Mouse (Mus musculus) neural tube, embryonic 14.5 days (tissue): ENCODE results near the gene Nap1l4. TPM values are rescaled to one million over a fixed set of nuclear protein-coding genes. Genes with fewer than 3 reads are reported as not detected.
"Not testable (repeated sequence)": the region's sequence is repeated elsewhere in the genome, so short reads cannot be mapped to it uniquely, and the experiment has no call there.

Experiments used
- ATAC-seq: fragments of 200-750 bp; cut with Nextera tagmentation; 2 replicates; pipeline ENCODE4 v1.8.0; 2017; ENCODE audit warnings: low read depth, mild to moderate bottlenecking, moderate TSS enrichment, moderate library complexity
- H3K27ac ChIP-seq: fragments of 300-500 bp; sonication (generic); 2 replicates; pipeline ENCODE4 v1.5.1; 2014; ENCODE audit warnings: low read depth, mild to moderate bottlenecking, control low read depth, low read length, moderate library complexity, mixed read lengths
- H3K27me3 ChIP-seq: fragments of 300-500 bp; sonication (generic); 2 replicates; pipeline ENCODE4 v1.6.1; 2014; ENCODE audit warnings: low read length; ENCODE audit not compliant: control insufficient read depth, insufficient read depth
- H3K36me3 ChIP-seq: fragments of 300-500 bp; sonication (generic); 2 replicates; pipeline ENCODE4 v1.6.1; 2014; ENCODE audit warnings: low read length, mixed read lengths; ENCODE audit not compliant: control insufficient read depth, insufficient read depth
- H3K4me1 ChIP-seq: fragments of 300-500 bp; sonication (generic); 2 replicates; pipeline ENCODE4 v1.6.1; 2014; ENCODE audit warnings: low read length; ENCODE audit not compliant: control insufficient read depth, insufficient read depth
- H3K4me2 ChIP-seq: fragments of 300-500 bp; sonication (generic); 2 replicates; pipeline ENCODE4 v1.6.1; 2014; ENCODE audit warnings: mild to moderate bottlenecking, low read depth, low read length, control low read depth
- H3K4me3 ChIP-seq: fragments of 300-500 bp; sonication (generic); 2 replicates; pipeline ENCODE4 v1.5.1; 2014; ENCODE audit warnings: low read depth, low read length, control low read depth, mixed read lengths
- H3K9ac ChIP-seq: fragments of 300-500 bp; sonication (generic); replicated peaks from 2 replicates; pipeline ENCODE4 v1.6.1; 2014; ENCODE audit warnings: low read depth, mild to moderate bottlenecking, control low read depth, low read length, mixed read lengths
- H3K9me3 ChIP-seq: fragments of 300-500 bp; sonication (generic); 2 replicates; pipeline ENCODE4 v1.6.1; 2016; ENCODE audit warnings: low read length; ENCODE audit not compliant: control insufficient read depth
- WGBS: fragments of 180-500 bp; shearing (Covaris S2); extraction: QIAGEN DNeasy Blood & Tissue Kit; methylation state at CpG from one replicate; pipeline ENCODE4 v1.1.7; 2014; 5-methylcytosine and 5-hydroxymethylcytosine counted together
- polyA plus RNA-seq: library from polyadenylated mRNA; unstranded; fragments of >200 nt; fragmentation: Nextera tagmentation; extraction: Ambion mirVana; gene quantifications from 2 replicates; pipeline ENCODE4 v1.2.1, GENCODE M21; 2014

The Nap1l4 gene
- polyA plus RNA-seq, 1 experiment from 2014 or later, result 154 TPM

DNA sequence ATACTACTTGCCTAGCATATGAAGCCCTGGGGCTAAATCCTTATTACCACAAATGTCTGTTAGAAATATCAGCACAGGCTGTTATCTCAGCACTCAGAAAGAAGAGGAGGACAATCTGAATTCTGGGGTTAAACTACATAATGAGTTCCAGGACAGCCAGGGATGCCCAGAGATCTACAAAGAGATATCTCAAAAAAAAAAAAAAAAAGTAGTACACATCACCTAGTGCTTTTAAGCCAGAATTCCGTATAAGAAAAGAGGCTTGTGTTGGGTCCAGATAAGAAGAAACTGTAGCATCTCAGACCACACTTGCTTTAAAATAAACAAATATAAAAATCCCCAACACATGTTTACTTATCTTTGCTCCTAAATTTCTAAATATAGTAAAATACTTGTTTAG lies 10.2 kb downstream of the Nap1l4 start:
- H3K27ac ChIP-seq, result no peak overlapping the region
- H3K4me3 ChIP-seq, result no peak overlapping the region
- no peak overlapping the region for H3K9ac ChIP-seq
- H3K4me2 ChIP-seq, result no peak overlapping the region
- no peak for ATAC-seq
- no peaks in the 10 kb centered on the region for H3K9me3 ChIP-seq
- WGBS, result 100% methylated on average over 1 of the region's 1 CpGs
- H3K27me3 ChIP-seq, result no peaks in the 10 kb centered on the region
- peaks cover 40% of the 10 kb centered on the region for H3K36me3 ChIP-seq
- no peaks in the 10 kb centered on the region for H3K4me1 ChIP-seq

DNA sequence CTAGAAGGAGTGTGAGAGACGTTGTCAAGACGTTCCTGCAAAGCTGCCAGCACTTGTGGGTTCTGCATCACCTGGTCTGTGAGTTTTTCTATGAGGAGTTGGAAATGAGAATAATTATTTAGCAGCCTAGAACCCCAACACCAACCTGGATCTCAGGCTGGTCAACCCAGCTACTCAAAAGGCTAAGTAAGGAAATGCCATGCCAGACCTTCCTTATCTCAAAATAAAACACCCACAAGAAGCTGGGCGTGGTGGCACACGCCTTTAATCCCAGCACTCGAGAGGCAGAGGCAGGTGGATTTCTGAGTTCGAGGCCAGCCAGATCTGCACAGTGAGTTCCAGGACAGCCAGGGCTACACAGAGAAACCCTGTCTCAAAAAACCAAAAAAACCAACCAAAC lies 10.7 kb downstream of the Nap1l4 start:
- not testable (repeated sequence) for H3K27ac ChIP-seq, ATAC-seq, H3K4me3 ChIP-seq, H3K4me1 ChIP-seq, H3K4me2 ChIP-seq, H3K27me3 ChIP-seq, H3K9ac ChIP-seq, H3K9me3 ChIP-seq
- WGBS, result 95% methylated on average over 6 of the region's 6 CpGs
- peaks cover 40% of the 10 kb centered on the region for H3K36me3 ChIP-seq

DNA sequence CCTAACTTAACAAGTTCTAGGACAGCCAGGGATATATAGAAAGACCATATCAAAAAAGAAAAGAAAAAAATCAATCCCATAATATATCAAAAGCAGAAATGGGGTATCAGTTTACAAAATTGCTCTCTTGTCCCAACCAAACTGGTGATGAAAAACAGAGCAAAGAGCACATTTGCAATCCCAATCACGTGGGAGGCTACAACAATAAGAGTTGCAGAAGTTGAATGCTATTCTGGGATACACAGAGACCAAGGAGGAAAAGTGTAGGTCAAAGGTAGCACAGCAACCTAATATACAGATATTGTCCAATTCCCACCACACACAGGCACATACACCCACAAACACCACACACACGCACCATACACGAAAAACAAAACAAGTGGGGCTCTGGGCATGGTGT lies 12.7 kb downstream of the Nap1l4 start:
- no peak overlapping the region for H3K4me2 ChIP-seq
- H3K4me1 ChIP-seq, result no peaks in the 10 kb centered on the region
- H3K9ac ChIP-seq, result no peak overlapping the region
- H3K4me3 ChIP-seq, result no peak overlapping the region
- ATAC-seq, result no peak
- H3K9me3 ChIP-seq, result no peaks in the 10 kb centered on the region
- no peak overlapping the region for H3K27ac ChIP-seq
- 94% methylated on average over 3 of the region's 3 CpGs for WGBS
- H3K36me3 ChIP-seq, result peaks cover 49% of the 10 kb centered on the region
- H3K27me3 ChIP-seq, result no peaks in the 10 kb centered on the region

DNA sequence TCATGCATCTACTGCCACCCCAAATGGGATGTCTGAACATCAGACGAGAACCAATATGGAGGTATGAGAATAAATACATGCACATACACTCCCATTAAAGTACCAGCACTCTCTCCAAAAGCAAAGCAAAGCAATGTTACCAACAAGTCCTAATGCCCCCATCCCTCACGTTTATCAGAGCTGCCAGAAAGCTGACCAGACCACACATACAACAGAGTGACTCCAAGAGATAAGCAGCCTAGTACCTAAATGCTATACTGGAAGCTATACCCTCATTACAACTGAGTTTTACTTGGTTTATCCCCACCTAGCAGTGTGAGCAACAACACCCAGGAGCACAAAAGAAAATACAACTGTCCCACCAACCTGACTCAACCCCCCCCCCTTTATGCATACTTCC lies 15.6 kb downstream of the Nap1l4 start:
- H3K9ac ChIP-seq, result no peak overlapping the region
- no peak overlapping the region for H3K27ac ChIP-seq
- no peaks in the 10 kb centered on the region for H3K9me3 ChIP-seq
- no peak for ATAC-seq
- WGBS, result 93% methylated on average over 2 of the region's 2 CpGs
- peaks cover 69% of the 10 kb centered on the region for H3K36me3 ChIP-seq
- H3K4me1 ChIP-seq, result no peaks in the 10 kb centered on the region
- no peak overlapping the region for H3K4me3 ChIP-seq
- no peak overlapping the region for H3K4me2 ChIP-seq
- H3K27me3 ChIP-seq, result no peaks in the 10 kb centered on the region

DNA sequence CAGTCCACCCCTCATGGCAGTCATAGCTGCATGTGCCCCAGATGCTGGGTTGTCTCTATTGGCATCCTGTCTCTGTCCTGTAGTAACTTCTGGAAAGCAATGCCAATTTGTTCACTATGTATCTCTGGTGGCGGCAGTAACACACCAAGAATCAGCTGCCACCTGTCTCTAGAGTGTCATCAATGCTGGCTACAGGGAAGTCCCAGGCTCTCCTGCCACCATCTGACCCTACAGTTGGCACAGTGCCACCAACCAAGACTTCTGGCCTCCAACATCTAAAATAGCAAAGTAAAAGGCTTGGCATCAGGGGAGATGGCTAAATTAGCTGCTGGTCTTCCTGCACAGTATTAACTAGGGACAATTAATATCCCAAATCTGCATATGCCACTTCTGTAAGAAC lies 16.5 kb downstream of the Nap1l4 start:
- Histone ChIP-seq H3K9me3 (no peaks in the 10 kb centered on the region), H3K4me1 (no peaks in the 10 kb centered on the region), H3K9ac (no peak overlapping the region), H3K36me3 (peaks cover 71% of the 10 kb centered on the region), H3K4me2 (no peak overlapping the region), H3K27ac (no peak overlapping the region), H3K4me3 (no peak overlapping the region), H3K27me3 (no peaks in the 10 kb centered on the region)
- 72% methylated on average over 1 of the region's 1 CpGs for WGBS
- ATAC-seq, result no peak

DNA sequence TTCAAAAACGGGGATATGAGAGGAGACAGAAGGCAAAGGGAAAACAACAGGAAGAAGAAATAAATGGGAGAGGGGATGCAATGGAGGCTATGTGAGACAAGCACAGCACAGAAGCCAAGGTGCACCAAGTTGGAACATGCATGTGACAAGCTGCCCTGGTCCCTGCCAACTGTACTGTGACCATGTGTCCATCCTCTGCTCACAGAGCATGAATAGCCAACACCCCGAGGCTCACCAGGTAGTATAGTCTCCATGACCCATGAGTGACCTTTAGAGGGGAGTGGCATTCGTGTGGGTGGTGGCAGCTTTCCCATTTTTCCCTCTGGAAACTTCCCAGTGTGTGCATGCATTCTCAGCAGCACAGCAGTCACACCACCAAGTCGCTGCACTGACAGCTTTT lies 29.6 kb downstream of the Nap1l4 start:
- WGBS, result 87% methylated on average over 4 of the region's 4 CpGs
- ATAC-seq, result no peak

DNA sequence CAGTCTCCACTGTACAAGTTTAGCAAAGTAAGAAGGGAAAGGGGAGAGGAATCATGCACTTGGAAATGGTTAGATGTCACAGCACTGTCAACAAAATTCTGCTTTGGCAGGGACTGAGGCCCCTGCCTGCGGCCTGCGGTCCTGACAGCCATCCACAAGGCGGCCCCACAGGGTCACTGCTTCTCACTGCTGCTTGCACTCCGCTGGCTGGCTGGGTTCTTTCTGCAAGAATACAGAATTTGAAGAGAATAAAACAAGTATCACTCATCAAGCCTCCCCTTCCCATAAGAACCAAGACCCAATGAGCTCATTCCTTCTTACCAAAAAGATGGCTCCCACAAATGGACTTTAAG lies 34.5 kb downstream of the Nap1l4 start:
- Histone ChIP-seq H3K27ac (no peak overlapping the region), H3K9ac (no peak overlapping the region), H3K36me3 (peaks cover 51% of the 10 kb centered on the region), H3K27me3 (no peaks in the 10 kb centered on the region), H3K4me1 (no peaks in the 10 kb centered on the region), H3K9me3 (no peaks in the 10 kb centered on the region), H3K4me3 (no peak overlapping the region), H3K4me2 (no peak overlapping the region)
- ATAC-seq, result no peak
- WGBS, result 90% methylated on average over 4 of the region's 4 CpGs

More for the DNA sequence above, 29.6 kb downstream of the Nap1l4 start:
- H3K4me3 ChIP-seq, result no peak overlapping the region
- H3K9me3 ChIP-seq, result no peaks in the 10 kb centered on the region
- no peak overlapping the region for H3K4me2 ChIP-seq
- no peaks in the 10 kb centered on the region for H3K4me1 ChIP-seq
- peaks cover 75% of the 10 kb centered on the region for H3K36me3 ChIP-seq
- H3K9ac ChIP-seq, result no peak overlapping the region
- H3K27ac ChIP-seq, result no peak overlapping the region
- H3K27me3 ChIP-seq, result no peaks in the 10 kb centered on the region

DNA sequence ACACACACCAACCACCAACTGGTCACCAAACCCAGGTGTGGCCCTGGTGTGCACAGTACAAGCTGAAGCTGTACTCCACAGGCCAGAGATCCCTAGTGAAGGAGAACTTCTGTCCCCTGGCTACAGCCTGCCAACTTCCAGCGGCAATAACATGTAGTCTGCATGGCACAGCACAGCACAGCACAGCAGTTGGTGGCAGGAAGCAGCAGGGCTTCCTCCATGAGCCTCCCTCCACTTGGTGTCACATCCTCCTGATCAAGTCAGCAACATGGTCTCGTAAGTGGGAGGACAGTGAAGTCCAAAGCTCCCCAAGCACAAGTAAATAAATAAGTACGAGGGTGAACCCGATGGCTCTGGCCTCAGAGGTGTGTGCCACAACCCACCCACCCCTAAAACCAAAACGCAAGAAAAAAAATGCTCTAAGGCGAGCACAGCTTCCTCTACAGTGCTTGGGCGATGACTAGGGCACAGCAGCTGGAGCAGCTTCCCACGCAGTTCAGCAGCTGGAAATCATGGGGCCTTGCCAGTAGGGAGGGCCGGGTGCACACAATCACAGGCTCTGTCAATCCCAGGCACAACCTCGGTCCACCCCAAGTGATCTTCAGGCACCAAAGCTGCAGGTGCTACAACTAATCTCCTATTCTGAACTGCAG lies 35.0 kb downstream of the Nap1l4 start:
- no peak overlapping the region for H3K4me2 ChIP-seq
- no peaks in the 10 kb centered on the region for H3K9me3 ChIP-seq
- H3K9ac ChIP-seq, result no peak overlapping the region
- H3K36me3 ChIP-seq, result peaks cover 46% of the 10 kb centered on the region
- H3K4me3 ChIP-seq, result no peak overlapping the region
- H3K27ac ChIP-seq, result no peak overlapping the region
- no peak; the same call in 1 of the 2 replicates for ATAC-seq
- WGBS, result 92% methylated on average over 10 of the region's 10 CpGs
- H3K27me3 ChIP-seq, result no peaks in the 10 kb centered on the region
- H3K4me1 ChIP-seq, result no peaks in the 10 kb centered on the region

DNA sequence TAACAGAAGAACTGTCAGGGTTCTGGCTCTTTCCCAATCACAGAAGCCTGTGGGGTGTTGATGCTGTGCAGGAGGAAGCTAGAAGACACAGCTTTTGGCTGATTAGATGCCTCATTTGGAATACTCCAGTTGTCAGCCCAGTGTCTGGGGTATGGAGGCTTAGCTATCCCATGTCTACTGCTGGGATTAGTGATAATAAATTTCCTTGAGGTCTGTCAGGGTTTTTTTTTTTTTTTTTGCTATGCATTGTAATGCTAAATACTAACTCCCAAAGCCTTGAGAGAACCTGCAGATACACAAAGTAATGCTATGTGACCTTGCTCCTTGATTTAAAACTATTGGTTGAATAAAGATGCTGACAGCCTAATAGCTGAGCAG lies 37.6 kb downstream of the Nap1l4 start:
- Histone ChIP-seq H3K4me1 (no peaks in the 10 kb centered on the region), H3K4me3 (no peak overlapping the region), H3K4me2 (no peak overlapping the region), H3K27ac (no peak overlapping the region), H3K27me3 (no peaks in the 10 kb centered on the region), H3K9ac (no peak overlapping the region), H3K9me3 (no peaks in the 10 kb centered on the region), H3K36me3 (peaks cover 30% of the 10 kb centered on the region)
- ATAC-seq, result no peak
